ENCODE assay signal across 18 mouse cellular contexts in the genomic region with DNA sequence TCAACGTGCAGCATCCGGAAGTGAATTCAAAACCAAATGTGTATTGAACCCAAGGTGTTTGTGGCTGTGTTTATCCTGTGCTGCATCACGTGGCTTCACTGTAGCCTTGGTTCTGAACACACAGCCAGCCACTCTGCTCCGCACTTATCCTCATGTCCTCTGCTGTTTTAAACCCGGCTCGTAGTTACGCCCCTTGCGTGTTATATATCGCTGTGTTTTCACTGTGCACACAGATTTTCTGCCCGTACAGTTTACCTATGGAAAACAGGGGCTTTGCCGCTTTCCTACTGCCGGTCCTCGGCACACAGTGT. TPM values are rescaled to one million over a fixed set of nuclear protein-coding genes. Genes with fewer than 3 reads are reported as not detected.
DNase-seq lines count a peak whose midpoint lies in the region; ATAC-seq and TF ChIP-seq lines count a peak whose summit lies in the region.
"Had no signal": no experiment of that assay in that cellular context is flagged by ENCODE, and none has a peak within 500 bp of the region (broad histone marks: within the 10 kb centered on the region; RNA-seq: fewer than 3 reads in every experiment).

No protein-coding gene starts in this region.

- H3K36me3 ChIP-seq in heart, embryonic 13.5 days: peaks cover 12% of the 10 kb centered on the region; the same call in 1 of the 2 replicates
- no peaks in the 10 kb centered on the region for H3K36me3 ChIP-seq in liver, postnatal 0 days (replicated peaks; ENCODE audit: insufficient read depth, low read length)
- H3K36me3 ChIP-seq in liver, embryonic 11.5 days (ENCODE audit: control insufficient read depth, insufficient read depth, low read length): no peaks in the 10 kb centered on the region

- H3K4me2 ChIP-seq in heart, embryonic 13.5 days: peak overlapping the region; percentile 4; the same call in 1 of the 2 replicates
- H3K4me2 ChIP-seq in liver, postnatal 0 days (ENCODE audit: low read depth, low read length): peak overlapping the region; percentile 14
- no peak overlapping the region for H3K4me2 ChIP-seq in liver, embryonic 11.5 days

- no peak overlapping the region for H3K4me3 ChIP-seq in heart, embryonic 13.5 days
- H3K4me3 ChIP-seq in liver, postnatal 0 days (ENCODE audit: low read depth, low read length): no peak overlapping the region
- no peak overlapping the region for H3K4me3 ChIP-seq in liver, embryonic 11.5 days (ENCODE audit: low read depth, low read length)
- H3K4me3 ChIP-seq in bone marrow, adult 2 months (replicated peaks; ENCODE audit: control insufficient read depth, low read depth, low read length): no peak overlapping the region
- peak overlapping the region; percentile 17; the same call in 1 of the 2 replicates for H3K4me3 ChIP-seq in cortical plate, adult 2 months (ENCODE audit: insufficient read depth, low read length)
- H3K4me3 ChIP-seq: erythroblast, embryonic 14.5 days had no signal

- 54% methylated on average over 13 of the region's 13 CpGs for WGBS in heart, embryonic 13.5 days
- WGBS in liver, postnatal 0 days (ENCODE audit: insufficient replicate concordance): 60% methylated on average over 13 of the region's 13 CpGs
- 71% methylated on average over 13 of the region's 13 CpGs for WGBS in liver, embryonic 11.5 days
- WGBS in bone marrow, adult 2 months: 63% methylated on average over 13 of the region's 13 CpGs

- H3K9me3 ChIP-seq in heart, embryonic 13.5 days: no peaks in the 10 kb centered on the region
- H3K9me3 ChIP-seq in liver, postnatal 0 days (ENCODE audit: low read length): no peaks in the 10 kb centered on the region
- no peaks in the 10 kb centered on the region for H3K9me3 ChIP-seq in liver, embryonic 11.5 days (ENCODE audit: control insufficient read depth, low read length)

- TF ChIP-seq CTCF in liver, postnatal 0 days (IDR thresholded peaks at IDR 0.05; ENCODE audit: low read depth): no peak
- TF ChIP-seq CTCF in bone marrow, adult 2 months (IDR thresholded peaks at IDR 0.05; ENCODE audit: control insufficient read depth, insufficient read depth, low read length): no peak
- no peak for TF ChIP-seq CTCF in cortical plate, adult 2 months (IDR thresholded peaks at IDR 0.05; ENCODE audit: extremely low read depth, insufficient read depth, low read length)

- peaks cover 29% of the 10 kb centered on the region for H3K4me1 ChIP-seq in heart, embryonic 13.5 days
- H3K4me1 ChIP-seq in liver, postnatal 0 days (ENCODE audit: insufficient read depth): peaks cover 3% of the 10 kb centered on the region; the same call in 1 of the 2 replicates
- no peaks in the 10 kb centered on the region for H3K4me1 ChIP-seq in liver, embryonic 11.5 days (replicated peaks; ENCODE audit: control insufficient read depth, insufficient read depth, low read length)
- peaks cover 2% of the 10 kb centered on the region; the same call in 1 of the 2 replicates for H3K4me1 ChIP-seq in bone marrow, adult 2 months (ENCODE audit: control insufficient read depth, insufficient read depth, low read length)
- H3K4me1 ChIP-seq in cortical plate, adult 2 months (ENCODE audit: control insufficient read depth, insufficient read depth, low read length): no peaks in the 10 kb centered on the region

- no peak for TF ChIP-seq POLR2A in bone marrow, adult 2 months (IDR thresholded peaks at IDR 0.05; ENCODE audit: borderline replicate concordance, control insufficient read depth, low read depth, low read length)
- TF ChIP-seq POLR2A in cortical plate, adult 2 months (IDR thresholded peaks at IDR 0.05; ENCODE audit: extremely low read depth, insufficient read depth, low read length): no peak

- DNase-seq in heart, adult 11 months: no peak
- DNase-seq in liver, postnatal 0 days: no peak
- DNase-seq in liver, embryonic 11.5 days (ENCODE audit: low spot score): no peak
- no peak for DNase-seq in urinary bladder, adult 2 months (ENCODE audit: low spot score)
- no peak for DNase-seq in thymus, postnatal 10 days (ENCODE audit: low spot score in 2 of 2)
- DNase-seq: cerebellum, adult 11-12 months; cerebellum, postnatal 36 days; heart, postnatal 14 days; kidney, adult 18-20 months; kidney, postnatal 25 days; thymus, postnatal 14 days had no signal

- H3K27me3 ChIP-seq in heart, embryonic 13.5 days (replicated peaks): no peaks in the 10 kb centered on the region
- H3K27me3 ChIP-seq in liver, postnatal 0 days (ENCODE audit: insufficient read depth, low read length): no peaks in the 10 kb centered on the region
- no peaks in the 10 kb centered on the region for H3K27me3 ChIP-seq in liver, embryonic 11.5 days (replicated peaks; ENCODE audit: control insufficient read depth, insufficient read depth, low read length)

- no peak overlapping the region for H3K9ac ChIP-seq in heart, embryonic 13.5 days
- no peak overlapping the region for H3K9ac ChIP-seq in liver, postnatal 0 days (replicated peaks)
- H3K9ac ChIP-seq in liver, embryonic 11.5 days (ENCODE audit: low read depth, low read length): no peak overlapping the region

- no peak overlapping the region for H3K27ac ChIP-seq in heart, embryonic 13.5 days (replicated peaks)
- H3K27ac ChIP-seq in liver, postnatal 0 days (ENCODE audit: low read depth): no peak overlapping the region; the same call in 1 of the 2 replicates
- H3K27ac ChIP-seq in liver, embryonic 11.5 days (ENCODE audit: low read depth, low read length): no peak overlapping the region
- peak overlapping the region; percentile 35; the same call in 1 of the 2 replicates for H3K27ac ChIP-seq in bone marrow, adult 2 months (ENCODE audit: control insufficient read depth, insufficient read depth, low read depth, low read length, poor library complexity)
- H3K27ac ChIP-seq in cortical plate, adult 2 months (ENCODE audit: insufficient read depth, low read length): no peak overlapping the region
- H3K27ac ChIP-seq: macrophage had no signal

- no peak for ATAC-seq in heart, embryonic 13.5 days (ENCODE audit: extremely low read depth, insufficient number of reproducible peaks, low FRiP score, low TSS enrichment)
- ATAC-seq in liver, postnatal 0 days: peak; percentile 50
- no peak for ATAC-seq in liver, embryonic 11.5 days (replicated peaks; ENCODE audit: low FRiP score)
- ATAC-seq: forebrain, embryonic 14.5 days; hindbrain, embryonic 16.5 days had no signal

- no peak for TF ChIP-seq EP300 in liver, postnatal 0 days (IDR thresholded peaks at IDR 0.05; ENCODE audit: low read depth)

RNA-seq across cellular contexts. Expression of gene Ccdc126, which starts 12.9 kb away (rescaled TPM):
- 8.0 and 8.3 TPM in 2 replicates for polyA plus RNA-seq in heart, embryonic 13.5 days (2015; fragmentation: Nextera tagmentation; extraction: Ambion mirVana)
- polyA plus RNA-seq in liver, postnatal 0 days (2015; fragmentation: Nextera tagmentation; extraction: Ambion mirVana): 3.6 and 3.8 TPM in 2 replicates
- polyA plus RNA-seq in liver, embryonic 11.5 days (2014; fragmentation: Nextera tagmentation; extraction: Ambion mirVana): 5.0 and 6.1 TPM in 2 replicates
- polyA plus RNA-seq in bone marrow, adult 2 months (2011; ENCODE audit: insufficient read depth, insufficient read length, low replicate concordance, missing spikeins): 0.41 and 3.2 TPM in 2 replicates
- polyA plus RNA-seq in cortical plate, adult 2 months (2012; rRNA removed): 8.4 and 9.4 TPM in 2 replicates
- 8.2 and 10.4 TPM in 2 replicates for polyA plus RNA-seq in urinary bladder, adult 2 months (2012; rRNA removed)
- polyA plus RNA-seq: erythroblast, embryonic 14.5 days had no signal

RNA-seq across cellular contexts. Expression of gene Fam221a, which starts 35.5 kb away (rescaled TPM):
- 3.5 and 4.1 TPM in 2 replicates for polyA plus RNA-seq in heart, embryonic 13.5 days (2015; fragmentation: Nextera tagmentation; extraction: Ambion mirVana)
- polyA plus RNA-seq in liver, postnatal 0 days (2015; fragmentation: Nextera tagmentation; extraction: Ambion mirVana): 2.5 and 3.6 TPM in 2 replicates
- polyA plus RNA-seq in liver, embryonic 11.5 days (2014; fragmentation: Nextera tagmentation; extraction: Ambion mirVana): 3.4 and 3.8 TPM in 2 replicates
- polyA plus RNA-seq in bone marrow, adult 2 months (2011; ENCODE audit: insufficient read depth, insufficient read length, low replicate concordance, missing spikeins): 1.4 and 8.0 TPM in 2 replicates
- 1.5 and 2.0 TPM in 2 replicates for polyA plus RNA-seq in cortical plate, adult 2 months (2012; rRNA removed)
- polyA plus RNA-seq in urinary bladder, adult 2 months (2012; rRNA removed): 5.2 and 5.9 TPM in 2 replicates
